Mouse (Mus musculus) cerebellum, adult 2 months (tissue): ENCODE results near the gene Nfe2l2.

Experiments used
- CTCF ChIP-seq: fragments of 200-500 bp; IDR thresholded peaks from 2 replicates; pipeline ENCODE4 v1.5.1; 2011; ENCODE audit warnings: low read depth, mild to moderate bottlenecking, control low read depth, low read length, moderate library complexity, borderline replicate concordance; ENCODE audit not compliant: insufficient read depth
- POLR2A ChIP-seq: fragments of 200-500 bp; IDR thresholded peaks from 2 replicates; pipeline ENCODE4 v1.6.1; 2011; ENCODE audit warnings: low read length, control low read depth, borderline replicate concordance; ENCODE audit not compliant: insufficient read depth

DNA sequence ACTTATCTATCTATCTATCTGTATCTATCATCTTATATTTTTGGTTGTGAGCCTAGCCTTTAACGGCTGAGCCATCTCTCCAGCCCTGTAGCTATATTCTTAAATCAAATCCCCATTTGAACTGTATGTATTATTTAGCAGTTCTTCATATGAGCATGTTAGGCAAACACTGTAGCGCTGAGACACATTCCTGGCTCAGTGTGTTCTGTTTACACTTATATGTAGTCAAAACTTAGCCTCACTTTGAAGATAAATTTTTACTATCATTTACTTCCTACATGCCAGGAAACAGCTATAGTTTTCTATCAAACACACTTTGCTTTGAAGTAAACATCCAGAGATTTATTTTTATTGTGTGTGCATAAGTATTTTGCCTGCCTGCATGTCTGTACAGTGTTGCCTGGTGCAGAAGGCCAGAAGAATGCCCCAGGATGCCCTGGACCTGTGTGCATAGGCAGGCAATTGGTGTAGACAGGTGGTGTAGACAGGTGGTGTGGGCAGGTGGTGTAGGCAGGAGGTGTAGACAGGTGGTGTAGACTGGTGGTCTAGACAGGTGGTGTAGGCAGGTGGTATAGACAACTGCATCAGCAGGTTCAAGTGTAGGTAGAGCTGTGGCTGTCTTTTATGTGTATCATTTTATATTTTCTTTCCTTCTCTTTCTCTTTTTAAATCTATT is 45.7 kb upstream of the Nfe2l2 start:
- no peak for TF ChIP-seq CTCF
- no peak for TF ChIP-seq POLR2A
